Mouse (Mus musculus) spleen, adult 2 months (tissue): ENCODE results near the gene Bphl.

ENCODE experiments used
- CTCF ChIP-seq: fragments of 200-500 bp; IDR thresholded peaks from 2 replicates; pipeline ENCODE4 v1.5.1; 2011; ENCODE audit warnings: mild to moderate bottlenecking, inconsistent platforms; ENCODE audit not compliant: insufficient read depth, insufficient read length, insufficient replicate concordance; ENCODE audit errors: extremely low read depth
- POLR2A ChIP-seq: fragments of 200-500 bp; IDR thresholded peaks from 2 replicates; pipeline ENCODE4 v1.6.1; 2011; ENCODE audit warnings: low read depth, low read length, inconsistent platforms

DNA sequence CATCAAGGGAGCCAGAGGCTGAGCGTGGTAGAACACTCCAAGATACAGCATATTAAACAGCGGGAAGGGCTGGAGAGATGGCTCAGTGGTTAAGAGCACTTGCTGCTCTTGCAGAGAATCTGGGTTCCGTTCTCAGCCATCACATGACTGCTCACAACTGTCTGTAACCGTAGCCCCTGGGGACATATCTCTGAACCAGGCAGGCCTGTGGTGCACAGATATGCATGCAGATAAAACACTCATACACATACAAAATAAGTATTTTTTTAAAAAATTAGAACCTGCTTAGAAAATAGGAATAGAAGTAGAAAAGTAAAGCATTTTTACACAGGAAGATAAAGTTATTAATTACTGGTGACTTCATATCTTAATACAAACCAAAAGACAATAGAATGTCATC, 81.4 kb downstream of the Bphl start:
- no peak for TF ChIP-seq POLR2A
- TF ChIP-seq CTCF = no peak
